In the genomic region with DNA sequence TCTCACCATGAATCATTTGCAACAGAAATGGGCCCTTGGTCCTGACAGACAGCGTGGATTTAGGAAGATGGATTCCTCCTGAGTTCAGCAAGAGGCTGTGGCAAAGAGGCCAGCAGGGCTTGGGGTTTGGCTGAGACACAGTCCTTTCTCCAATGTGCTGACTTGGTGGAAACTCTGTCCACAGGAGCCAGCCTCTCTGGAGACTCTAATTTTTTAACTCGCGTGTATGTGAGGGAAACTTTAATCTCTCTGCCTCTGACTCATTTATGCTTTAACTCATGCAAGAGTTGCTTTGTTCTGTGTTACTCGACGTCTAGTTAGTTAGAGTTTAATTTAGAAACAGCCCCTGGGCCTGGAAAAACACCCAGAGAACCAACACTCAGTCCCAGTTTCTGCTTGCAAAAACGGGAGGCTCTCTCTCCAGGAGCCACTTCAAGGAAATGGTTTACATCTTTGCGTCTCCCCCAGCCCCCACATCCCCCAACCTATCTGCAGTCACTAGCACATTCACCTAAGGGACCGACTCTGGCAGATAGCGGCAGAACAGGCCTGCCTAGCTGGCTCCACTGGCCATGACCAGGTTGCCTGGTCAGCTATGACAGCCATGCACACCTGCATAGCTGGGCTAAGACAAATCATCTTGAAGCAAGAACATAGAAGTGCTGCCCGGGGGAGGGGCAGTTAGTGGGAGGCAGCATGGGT, we compare ENCODE assay signal across 10 mouse cellular contexts. TPM values are rescaled to one million over a fixed set of nuclear protein-coding genes. Genes with fewer than 3 reads are reported as not detected.
DNase-seq lines count a peak whose midpoint lies in the region; ATAC-seq and TF ChIP-seq lines count a peak whose summit lies in the region.
"Had no signal": no experiment of that assay in that cellular context is flagged by ENCODE, and none has a peak within 500 bp of the region (broad histone marks: within the 10 kb centered on the region; RNA-seq: fewer than 3 reads in every experiment).

No protein-coding gene starts in this region.

- intact Hi-C loops in left cerebral cortex, postnatal 4 days (cut with DNase I): no loop called here

- TF ChIP-seq CTCF in kidney, adult 2 months (conservative IDR thresholded peaks at IDR 0.05; ENCODE audit: insufficient read depth, insufficient read length, low read depth, low read length): no peak

- WGBS in limb, embryonic 12.5 days: 47% methylated on average over 10 of the region's 10 CpGs
- 62% methylated on average over 10 of the region's 10 CpGs for WGBS in limb, embryonic 10.5 days
- 26% methylated on average over 10 of the region's 10 CpGs for WGBS in kidney, adult 2 months

- H3K4me1 ChIP-seq in limb, embryonic 12.5 days (replicated peaks): peaks cover 6% of the 10 kb centered on the region; the same call in 1 of the 2 replicates
- peaks cover 5% of the 10 kb centered on the region; the same call in 1 of the 2 replicates for H3K4me1 ChIP-seq in limb, embryonic 10.5 days
- H3K4me1 ChIP-seq in kidney, adult 2 months (ENCODE audit: control insufficient read depth, insufficient read depth, low read length): peaks cover 6% of the 10 kb centered on the region
- H3K4me1 ChIP-seq: midbrain, embryonic 12.5 days had no signal

- no peak for ATAC-seq in limb, embryonic 12.5 days (ENCODE audit: insufficient number of reproducible peaks, insufficient read depth, low FRiP score, low TSS enrichment, low read depth)
- no peak for ATAC-seq in erythroblast, adult 5-6 weeks (replicated peaks; ENCODE audit: low FRiP score, poor library complexity, severe bottlenecking)

- TF ChIP-seq POLR2A in kidney, adult 2 months (IDR thresholded peaks at IDR 0.05; ENCODE audit: low read depth, low read length): no peak

- H3K9ac ChIP-seq in limb, embryonic 12.5 days (replicated peaks): no peak overlapping the region
- H3K9ac ChIP-seq: liver, embryonic 14.5 days; midbrain, embryonic 12.5 days had no signal

- H3K27ac ChIP-seq in limb, embryonic 12.5 days: 0 out of 2 replicates have a peak overlapping the region, but pooled peaks have one; percentile 50
- no peak overlapping the region for H3K27ac ChIP-seq in limb, embryonic 10.5 days
- peak overlapping the region; percentile 78; the same call in 1 of the 2 replicates for H3K27ac ChIP-seq in kidney, adult 2 months (ENCODE audit: insufficient read depth, low read depth, low read length)
- H3K27ac ChIP-seq: liver, embryonic 14.5 days; midbrain, embryonic 12.5 days had no signal

- H3K4me3 ChIP-seq in limb, embryonic 12.5 days (replicated peaks): no peak overlapping the region
- H3K4me3 ChIP-seq in limb, embryonic 10.5 days: no peak overlapping the region
- no peak overlapping the region for H3K4me3 ChIP-seq in kidney, adult 2 months (ENCODE audit: insufficient read depth, low read depth, low read length)
- H3K4me3 ChIP-seq: midbrain, embryonic 12.5 days had no signal

- no peak for DNase-seq in limb, embryonic 10.5 days (ENCODE audit: low spot score)
- peak; percentile 43 for DNase-seq in cerebellum, adult 9-10 months
- DNase-seq in kidney, adult 2 months: peak; percentile 68
- DNase-seq in skeletal muscle tissue, adult 2 months (ENCODE audit: low read depth, low spot score): peak; percentile 27
- no peak for DNase-seq in frontal cortex, postnatal 10 days (ENCODE audit: low spot score in 2 of 2)
- no peak for DNase-seq in left cerebral cortex, postnatal 4 days

- H3K4me2 ChIP-seq in limb, embryonic 12.5 days: no peak overlapping the region
- H3K4me2 ChIP-seq: midbrain, embryonic 12.5 days had no signal

- H3K9me3 ChIP-seq in limb, embryonic 12.5 days: no peaks in the 10 kb centered on the region
- H3K9me3 ChIP-seq in limb, embryonic 10.5 days (replicated peaks): no peaks in the 10 kb centered on the region
- H3K9me3 ChIP-seq: midbrain, embryonic 12.5 days had no signal

- no peaks in the 10 kb centered on the region for H3K27me3 ChIP-seq in limb, embryonic 12.5 days
- H3K27me3 ChIP-seq in limb, embryonic 10.5 days (ENCODE audit: low read depth, poor library complexity, severe bottlenecking): no peaks in the 10 kb centered on the region
- H3K27me3 ChIP-seq in kidney, adult 2 months (replicated peaks; ENCODE audit: control insufficient read depth, insufficient read depth, low read length): no peaks in the 10 kb centered on the region
- H3K27me3 ChIP-seq: midbrain, embryonic 12.5 days had no signal

- no peaks in the 10 kb centered on the region for H3K36me3 ChIP-seq in limb, embryonic 12.5 days
- H3K36me3 ChIP-seq in limb, embryonic 10.5 days: no peaks in the 10 kb centered on the region
- no peaks in the 10 kb centered on the region for H3K36me3 ChIP-seq in kidney, adult 2 months (ENCODE audit: control insufficient read depth, insufficient read depth, low read length)
- H3K36me3 ChIP-seq: midbrain, embryonic 12.5 days had no signal

RNA-seq across cellular contexts. Expression of a gene that starts 34.7 kb away (rescaled TPM):
- 2.8 and 3.4 TPM in 2 replicates for polyA plus RNA-seq in limb, embryonic 12.5 days (2016; fragmentation: Nextera tagmentation; extraction: Ambion mirVana)
- polyA plus RNA-seq in limb, embryonic 10.5 days (2016; fragmentation: Nextera tagmentation; extraction: Ambion mirVana): 3.7 and 5.2 TPM in 2 replicates
- polyA plus RNA-seq in kidney, adult 2 months (2012; rRNA removed): 0.29 and 0.33 TPM in 2 replicates
- total RNA-seq in erythroblast, adult 5-6 weeks (2015; ENCODE audit: low replicate concordance): not detected in 2 replicates
- total RNA-seq in erythroblast, adult 5-6 weeks (2017; ENCODE audit: low replicate concordance): 0.98 TPM in 1 of 2 replicates, not detected in the other
- total RNA-seq in left cerebral cortex, postnatal 4 days (2021): not detected

Comparison
In these comparisons a context has a peak if more than half of its experiments do, and no peak if none do; other contexts are left out.
1. DNase-seq: peak in cerebellum, adult 9-10 months (single experiment), kidney, adult 2 months (single experiment) and skeletal muscle tissue, adult 2 months (single experiment); none in limb, embryonic 10.5 days (single experiment), frontal cortex, postnatal 10 days (0 of 2) and left cerebral cortex, postnatal 4 days (single experiment).